Mouse (Mus musculus) layer of hippocampus, postnatal 14 days (tissue): ENCODE measurements around the gene Phf21b. TPM values are rescaled to one million over a fixed set of nuclear protein-coding genes. Genes with fewer than 3 reads are reported as not detected.

ENCODE experiments used
- DNase-seq, 2 experiments: peaks; one replicate each; pipeline ENCODE4 v3.0.0; 2021 to 2022; ENCODE audit warnings: low spot score in 2 of 2, mixed read lengths in 1 of 2
- total RNA-seq, 2 experiments: library from RNA; stranded (reverse); gene quantifications; 2 replicates each; pipeline ENCODE4 v1.2.3; 2021

The Phf21b gene
- total RNA-seq, 2 experiments from 2014 or later: 13.0 to 13.2 TPM

- DNase-seq: no peak
Measured at GRCm38 (mm10) chr15:84850321-84850720, 5.5 kb downstream of the Phf21b start.

- DNase-seq: no peak
Measured at GRCm38 (mm10) chr15:84846216-84846615, 9.6 kb downstream of the Phf21b start.

GRCm38 (mm10) chr15:84844831-84845230 is 11.0 kb downstream of the Phf21b start:
- DNase-seq: no peak

- no peak for DNase-seq
Measured at GRCm38 (mm10) chr15:84843034-84843433, 12.8 kb downstream of the Phf21b start.

- no peak for DNase-seq
Measured at GRCm38 (mm10) chr15:84841925-84842821, 13.7 kb downstream of the Phf21b start.

- DNase-seq: no peak
Measured at GRCm38 (mm10) chr15:84840560-84840959, 15.3 kb downstream of the Phf21b start.

GRCm38 (mm10) chr15:84839521-84839920 is 16.3 kb downstream of the Phf21b start:
- no peak for DNase-seq

- no peak for DNase-seq
Measured at GRCm38 (mm10) chr15:84837896-84838295, 18.0 kb downstream of the Phf21b start.

- peak; percentile 78 to 81 for DNase-seq
Measured at GRCm38 (mm10) chr15:84829416-84829815, 26.4 kb downstream of the Phf21b start.

GRCm38 (mm10) chr15:84828603-84829002 is 27.2 kb downstream of the Phf21b start:
- DNase-seq: no peak

- DNase-seq: no peak
Measured at GRCm38 (mm10) chr15:84823086-84823485, 32.8 kb downstream of the Phf21b start.

- DNase-seq: no peak
Measured at GRCm38 (mm10) chr15:84820811-84821210, 35.0 kb downstream of the Phf21b start.

- peak in 1 of 2 experiments; percentile 38 for DNase-seq
Measured at GRCm38 (mm10) chr15:84818284-84818683, 37.6 kb downstream of the Phf21b start.

- DNase-seq: no peak
Measured at GRCm38 (mm10) chr15:84817589-84817988, 38.3 kb downstream of the Phf21b start.

GRCm38 (mm10) chr15:84815171-84815570 is 40.7 kb downstream of the Phf21b start:
- DNase-seq: no peak

GRCm38 (mm10) chr15:84812831-84813357 is 43.0 kb downstream of the Phf21b start:
- DNase-seq: peak; percentile 52 to 78

GRCm38 (mm10) chr15:84811126-84811525 is 44.7 kb downstream of the Phf21b start:
- no peak for DNase-seq

GRCm38 (mm10) chr15:84809275-84809952 is 46.4 kb downstream of the Phf21b start:
- DNase-seq: no peak

GRCm38 (mm10) chr15:84803685-84804084 is 52.2 kb downstream of the Phf21b start:
- peak; percentile 61 to 66 for DNase-seq

- DNase-seq: peak in 1 of 2 experiments; percentile 46
Measured at GRCm38 (mm10) chr15:84800132-84800531, 55.7 kb downstream of the Phf21b start.

- DNase-seq: no peak
Measured at GRCm38 (mm10) chr15:84793649-84794048, 62.2 kb downstream of the Phf21b start.

- no peak for DNase-seq
Measured at GRCm38 (mm10) chr15:84787161-84787560, 68.7 kb downstream of the Phf21b start.
